In genomic region chr9:42125262-42125982, GRCm38 (mm10) we compare ENCODE assay signal across 23 mouse cellular contexts. TPM values are rescaled to one million over a fixed set of nuclear protein-coding genes. Genes with fewer than 3 reads are reported as not detected.
DNase-seq lines count a peak whose midpoint lies in the region; ATAC-seq and TF ChIP-seq lines count a peak whose summit lies in the region.
"Had no signal": no experiment of that assay in that cellular context is flagged by ENCODE, and none has a peak within 500 bp of the region (broad histone marks: within the 10 kb centered on the region; RNA-seq: fewer than 3 reads in every experiment).

No protein-coding gene starts in this region.

- peak; percentile 53 for DNase-seq in cerebellum, adult 9-10 months
- DNase-seq in cerebellum, postnatal 4 days (ENCODE audit: low spot score in 2 of 2), result no peak
- peak; percentile 24 for DNase-seq in retina, postnatal 1 day
- no peak for DNase-seq in retina, embryonic 14.5 days (ENCODE audit: low spot score)
- peak; percentile 58 for DNase-seq in brain, embryonic 14.5 days (ENCODE audit: low read depth)
- no peak for DNase-seq in thymus, postnatal 14 days
- DNase-seq: adrenal gland, adult 8-10 months; heart, postnatal 10 days; kidney, postnatal 25 days; liver; right cerebral cortex, postnatal 4 days; thymus, postnatal 4 days had no signal

- H3K4me3 ChIP-seq in stomach, embryonic 15.5 days (replicated peaks), result no peak overlapping the region
- H3K4me3 ChIP-seq: erythroblast, embryonic 14.5 days; liver, embryonic 15.5 days; lung, embryonic 15.5 days; myocyte had no signal

- WGBS in stomach, embryonic 15.5 days, result 70% methylated on average over 9 of the region's 9 CpGs

- H3K4me2 ChIP-seq in stomach, embryonic 15.5 days, result no peak overlapping the region
- H3K4me2 ChIP-seq: lung, embryonic 15.5 days had no signal

- no peak for TF ChIP-seq POLR2A in brain, embryonic 14.5 days (IDR thresholded peaks at IDR 0.05; ENCODE audit: borderline replicate concordance, extremely low read depth, insufficient read depth, insufficient read length, poor library complexity, severe bottlenecking)

- H3K27me3 ChIP-seq in stomach, embryonic 15.5 days (replicated peaks), result no peaks in the 10 kb centered on the region

- H3K9ac ChIP-seq in stomach, embryonic 15.5 days, result no peak overlapping the region
- H3K9ac ChIP-seq: heart, embryonic 13.5 days; hindbrain, embryonic 14.5 days; liver, embryonic 15.5 days; lung, embryonic 15.5 days; neural tube, embryonic 13.5 days had no signal

- no peak for TF ChIP-seq CTCF in brain, embryonic 14.5 days (IDR thresholded peaks at IDR 0.05; ENCODE audit: borderline replicate concordance, extremely low read depth, insufficient read depth, insufficient read length)

- H3K27ac ChIP-seq in stomach, embryonic 15.5 days, result no peak overlapping the region
- H3K27ac ChIP-seq: heart, embryonic 13.5 days; liver, embryonic 15.5 days; midbrain, embryonic 10.5 days had no signal

- ATAC-seq in stomach, embryonic 15.5 days (ENCODE audit: insufficient read depth, low FRiP score, low read depth), result 0 out of 2 replicates have a peak, but pooled peaks have one; percentile 23
- ATAC-seq: forebrain, embryonic 16.5 days; intestine, postnatal 0 days had no signal

- no peaks in the 10 kb centered on the region for H3K9me3 ChIP-seq in stomach, embryonic 15.5 days
- H3K9me3 ChIP-seq: heart, embryonic 13.5 days; liver, embryonic 15.5 days; lung, embryonic 15.5 days; midbrain, embryonic 10.5 days; neural tube, embryonic 13.5 days had no signal

- H3K4me1 ChIP-seq in stomach, embryonic 15.5 days, result no peaks in the 10 kb centered on the region
- H3K4me1 ChIP-seq: liver, embryonic 15.5 days had no signal

- no peaks in the 10 kb centered on the region for H3K36me3 ChIP-seq in stomach, embryonic 15.5 days
- H3K36me3 ChIP-seq: heart, embryonic 13.5 days; liver, embryonic 15.5 days; lung, embryonic 15.5 days; midbrain, embryonic 10.5 days; neural tube, embryonic 13.5 days had no signal

RNA-seq across cellular contexts. Expression of gene Sorl1, which starts 1.3 kb away (rescaled TPM):
- 12.9 and 16.3 TPM in 2 replicates for polyA plus RNA-seq in brain, embryonic 14.5 days (2012; rRNA removed)
- polyA plus RNA-seq in stomach, embryonic 15.5 days (2015; fragmentation: Nextera tagmentation; extraction: Ambion mirVana), result 11.4 and 12.9 TPM in 2 replicates

Comparison
In these comparisons a context has a peak if more than half of its experiments do, and no peak if none do; other contexts are left out.
1. DNase-seq: peak in cerebellum, adult 9-10 months (single experiment), retina, postnatal 1 day (single experiment) and brain, embryonic 14.5 days (single experiment); none in cerebellum, postnatal 4 days (0 of 2), retina, embryonic 14.5 days (single experiment) and thymus, postnatal 14 days (single experiment).